Mouse (Mus musculus): ENCODE results near the gene Kcnip2. TPM values are rescaled to one million over a fixed set of nuclear protein-coding genes. Genes with fewer than 3 reads are reported as not detected.

Kcnip2 gene
- 100 to 1,000 TPM; 149 to 164 TPM for total RNA-seq (2021)
- long read RNA-seq, experiment 1, transcript Kcnip2-209 (10 exons, 2,395 nt) = minor isoform, 48 of 193 reads
- long read RNA-seq, experiment 1, transcript Kcnip2-202 (9 exons, 2,302 nt) = major isoform, 58 of 193 reads
- long read RNA-seq, experiment 1, transcript Kcnip2-208 (8 exons, 693 nt) = minor isoform, 51 of 193 reads
- long read RNA-seq, experiment 1, partial matches to known transcripts = 8 of 193 reads
- long read RNA-seq, experiment 1, other reads (novel, unspliced or antisense) = 28 of 193 reads
- long read RNA-seq, experiment 2, transcript Kcnip2-208 (8 exons, 693 nt) = minor isoform, 48 of 170 reads
- long read RNA-seq, experiment 2, transcript Kcnip2-209 (10 exons, 2,395 nt) = minor isoform, 46 of 170 reads
- long read RNA-seq, experiment 2, transcript Kcnip2-202 (9 exons, 2,302 nt) = major isoform, 55 of 170 reads
- long read RNA-seq, experiment 2, partial matches to known transcripts = 4 of 170 reads
- long read RNA-seq, experiment 2, other reads (novel, unspliced or antisense) = 17 of 170 reads

DNA sequence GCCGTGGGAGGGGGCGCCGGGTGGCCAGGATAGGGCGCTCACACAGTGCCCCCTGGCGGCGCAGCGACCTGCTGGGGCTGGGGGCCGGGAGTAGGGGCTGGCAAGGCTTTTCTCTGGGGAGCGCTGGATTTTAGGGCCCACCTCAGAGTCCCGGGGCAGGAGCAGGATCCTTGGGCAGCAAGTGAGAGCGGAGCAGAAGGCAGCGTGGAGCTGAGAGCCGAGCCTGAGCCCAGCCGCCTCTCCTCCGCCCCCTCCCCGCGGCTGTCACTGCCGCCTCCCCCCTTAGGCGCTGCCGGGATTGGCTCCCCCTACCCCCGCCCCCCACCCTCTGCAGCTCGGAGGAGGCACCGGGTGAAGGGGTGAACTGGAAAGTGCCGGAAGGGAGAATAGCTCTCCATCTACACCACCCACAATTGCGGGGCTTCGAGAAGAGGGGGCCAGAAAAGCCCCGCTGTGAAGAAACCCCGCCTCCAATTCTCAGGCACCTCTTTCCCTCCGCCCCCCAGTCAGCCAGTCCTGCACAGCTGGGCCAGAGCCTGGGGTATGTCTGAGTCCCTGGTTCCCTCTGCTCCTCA is at the start of gene Kcnip2:
TSS of gene Kcnip2 (minus strand) at position 231 of the 575 bp plus-strand sequence.
- intact Hi-C loops (cut with DNase I) = loop anchor here (2.0 kb wide), 1 partner anchor 15 kb away; no protein-coding TSS in a partner anchor
- peak; percentile 53 to 62 for DNase-seq

DNA sequence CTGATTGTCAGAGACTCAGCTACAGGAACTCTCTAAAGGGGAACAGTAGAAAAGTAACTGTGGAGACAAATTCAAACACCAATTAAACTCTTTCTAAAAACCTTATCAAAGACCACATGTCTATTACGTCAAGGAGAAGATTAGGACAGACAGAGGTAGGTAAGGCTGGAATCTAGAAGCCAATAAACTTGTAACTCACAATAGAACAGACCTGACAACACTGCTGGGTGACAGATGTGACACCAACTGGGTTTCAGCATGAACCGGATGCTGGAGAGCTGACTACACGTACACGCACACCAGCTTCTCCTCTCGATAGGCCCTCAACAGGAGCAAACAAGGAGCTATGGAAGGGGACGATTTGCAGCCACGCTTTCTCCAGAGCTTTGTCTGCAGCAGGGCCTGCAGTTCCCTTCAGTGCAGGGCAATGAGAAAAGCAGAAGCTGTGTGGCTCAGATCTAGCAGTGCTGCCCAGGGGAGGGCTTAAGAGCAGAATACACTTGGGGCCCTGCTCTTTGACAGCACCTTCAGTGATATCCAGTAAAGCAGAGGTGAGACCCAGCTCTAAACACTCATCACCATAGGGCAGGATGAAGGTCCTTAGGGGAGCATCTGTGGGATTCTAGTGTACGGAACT is 39.5 kb upstream of the Kcnip2 start:
- no peak for DNase-seq
- intact Hi-C loops (cut with DNase I) = no loop called here

DNA sequence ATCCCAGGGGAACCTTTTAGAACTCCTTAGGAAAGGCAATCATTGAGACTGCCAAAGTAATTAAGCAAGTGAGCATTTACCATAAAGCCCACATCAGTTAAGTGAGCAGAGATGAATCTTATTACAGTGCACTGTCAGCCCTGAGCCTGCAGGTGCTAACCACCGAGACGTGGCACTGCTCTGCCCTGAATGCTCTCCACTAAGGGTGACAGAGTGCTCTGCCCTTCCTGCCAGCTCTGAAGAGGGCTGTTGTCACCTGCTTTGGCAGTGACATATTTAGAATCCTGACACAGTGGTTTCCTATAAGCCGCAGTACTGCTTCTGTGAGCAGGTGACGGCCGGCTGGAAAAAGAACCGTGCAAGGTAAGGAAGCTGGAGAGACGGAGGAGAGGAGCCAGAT is 38.7 kb upstream of the Kcnip2 start:
- intact Hi-C loops (cut with DNase I) = no loop called here
- peak; percentile 39 to 65 for DNase-seq

DNA sequence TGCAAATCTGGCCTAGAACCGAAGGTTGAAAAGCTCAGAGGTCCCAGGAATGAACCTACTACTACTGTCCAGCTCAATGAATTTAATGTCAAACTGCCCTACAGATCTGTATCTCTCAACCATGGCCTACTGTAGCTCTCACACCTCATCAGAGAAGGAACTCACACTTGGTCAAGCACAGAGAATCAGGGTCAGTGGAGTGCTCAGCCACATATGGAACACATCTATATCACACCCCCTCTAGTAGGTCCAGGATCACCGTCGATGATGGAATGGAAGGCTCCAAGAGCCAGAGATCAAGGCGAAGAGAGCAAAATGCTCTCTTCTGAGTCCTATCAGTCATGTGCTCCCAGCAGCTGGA is 31.9 kb upstream of the Kcnip2 start:
- intact Hi-C loops (cut with DNase I) = loop anchor here (5.0 kb wide), 2 partner anchors 65 to 105 kb away; no protein-coding TSS in a partner anchor

DNA sequence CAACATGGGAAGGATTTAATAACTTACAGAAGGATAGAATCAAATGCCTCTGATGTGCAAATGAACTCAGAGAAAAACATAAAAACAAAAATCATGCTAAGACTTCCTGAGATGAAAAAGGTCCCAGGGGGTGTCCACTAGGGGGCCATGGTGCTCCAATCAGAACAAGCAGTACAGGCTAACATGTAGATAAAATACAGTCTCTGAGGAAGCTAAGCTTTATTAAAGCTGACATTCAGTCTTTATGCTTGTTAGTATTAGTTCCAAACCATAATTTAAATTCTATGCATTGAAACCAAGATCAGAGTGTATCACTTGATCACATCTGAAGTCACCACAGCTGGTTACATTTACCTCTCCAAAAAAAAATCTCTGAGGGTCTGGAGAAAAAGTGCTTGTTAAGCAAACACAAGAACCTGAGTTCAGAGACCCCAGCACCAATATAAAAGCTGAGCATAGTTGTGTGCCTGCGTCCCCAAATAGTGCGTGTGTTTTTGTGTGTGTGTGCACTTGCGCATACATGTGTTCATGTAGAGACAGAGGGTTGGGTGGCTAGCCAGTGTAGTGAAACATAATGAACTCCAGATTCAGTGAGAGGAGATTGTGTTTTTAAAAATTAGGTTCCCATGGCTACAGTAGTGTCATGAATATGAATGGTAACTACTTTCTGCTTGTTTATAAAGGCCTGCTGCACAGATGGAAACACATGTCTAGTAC is 31.3 kb upstream of the Kcnip2 start:
- intact Hi-C loops (cut with DNase I) = loop anchor here (5.0 kb wide), 2 partner anchors 65 to 105 kb away; no protein-coding TSS in a partner anchor
- peak; percentile 21 to 37 for DNase-seq

More for the DNA sequence above, 31.9 kb upstream of the Kcnip2 start:
- DNase-seq = no peak

DNA sequence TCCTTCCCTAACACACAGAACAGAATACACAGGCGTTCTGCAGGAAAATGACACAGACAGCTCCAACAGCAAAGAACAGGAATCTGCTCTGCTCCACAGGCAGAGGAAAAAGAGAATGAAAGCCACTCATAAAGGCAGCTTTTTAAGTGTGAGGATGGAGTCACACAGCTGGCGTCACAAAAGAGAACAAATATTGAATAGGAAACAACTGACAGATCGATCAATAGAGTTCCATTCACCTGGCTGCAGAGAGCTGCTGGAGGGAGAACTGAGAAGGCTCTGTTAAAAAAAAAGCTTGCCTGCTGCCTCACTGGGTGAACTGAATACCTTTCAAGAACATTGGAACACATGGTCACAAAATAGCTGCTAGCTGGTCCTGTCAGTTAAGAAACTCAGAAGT is 28.3 kb upstream of the Kcnip2 start:
- DNase-seq = no peak
- intact Hi-C loops (cut with DNase I) = no loop called here

DNA sequence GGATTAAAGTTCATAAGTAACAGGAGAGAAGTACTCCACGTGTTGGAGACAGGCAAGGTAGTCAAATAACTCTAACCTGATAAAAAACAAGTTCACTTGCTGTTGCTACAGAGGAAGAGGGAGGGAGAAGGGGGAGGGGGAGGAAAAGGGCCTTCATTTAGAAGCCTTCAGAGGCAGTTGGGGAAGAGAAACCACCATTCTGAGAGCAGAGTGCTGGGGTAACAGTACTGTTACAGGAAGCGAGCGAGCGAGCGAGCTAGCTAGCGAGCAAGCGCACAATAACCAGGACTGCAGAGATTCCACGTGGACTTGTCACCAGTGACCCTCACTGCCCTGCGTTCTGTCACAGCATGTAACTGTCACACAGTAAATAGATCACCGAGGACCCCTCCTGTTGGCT is 27.6 kb upstream of the Kcnip2 start:
- no peak for DNase-seq
- intact Hi-C loops (cut with DNase I) = no loop called here

DNA sequence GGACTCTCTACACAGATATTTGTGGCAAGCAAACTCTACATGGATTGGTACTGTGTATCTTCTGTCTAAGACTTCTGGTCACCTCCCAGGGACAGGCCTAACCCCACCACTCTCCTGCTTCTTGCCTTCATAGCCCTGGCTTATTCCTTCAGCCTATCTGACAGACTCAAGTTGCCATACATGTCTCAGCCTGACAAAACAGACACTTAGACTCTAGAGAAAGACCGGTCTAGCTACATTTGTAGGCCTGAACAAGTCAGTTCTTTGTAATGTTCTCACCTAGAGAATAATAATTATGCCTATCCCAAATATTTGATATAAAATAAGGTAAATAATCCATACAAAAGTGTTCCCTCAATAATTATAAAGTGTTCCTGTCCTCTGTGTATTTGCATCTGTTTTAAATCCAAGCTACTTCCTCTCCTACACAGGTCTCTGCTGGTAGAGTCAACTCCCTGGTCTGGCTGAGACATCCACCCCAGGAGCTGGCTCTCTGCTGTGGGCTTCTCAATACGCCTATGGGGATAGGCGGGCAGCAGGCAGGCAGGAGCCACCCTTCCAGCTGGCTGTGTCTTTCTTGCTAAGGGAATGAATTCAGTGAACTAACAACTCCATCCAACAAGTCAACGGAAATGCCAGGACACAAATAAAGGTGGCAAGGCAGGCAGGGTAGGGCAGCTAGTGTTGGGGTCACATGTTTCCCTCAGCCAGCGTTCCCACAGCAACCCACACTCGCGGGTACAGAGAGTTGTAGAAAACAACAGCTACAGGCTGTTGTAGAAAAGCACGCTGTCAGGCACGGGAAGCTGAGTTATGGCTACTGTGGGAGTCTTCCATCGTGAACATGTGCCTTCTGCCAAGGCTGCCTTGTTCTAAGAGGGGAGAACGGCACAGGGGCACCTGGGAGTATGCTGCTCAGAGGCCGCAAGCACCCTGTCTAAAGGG is 21.5 kb upstream of the Kcnip2 start:
- no peak for DNase-seq
- intact Hi-C loops (cut with DNase I) = no loop called here

DNA sequence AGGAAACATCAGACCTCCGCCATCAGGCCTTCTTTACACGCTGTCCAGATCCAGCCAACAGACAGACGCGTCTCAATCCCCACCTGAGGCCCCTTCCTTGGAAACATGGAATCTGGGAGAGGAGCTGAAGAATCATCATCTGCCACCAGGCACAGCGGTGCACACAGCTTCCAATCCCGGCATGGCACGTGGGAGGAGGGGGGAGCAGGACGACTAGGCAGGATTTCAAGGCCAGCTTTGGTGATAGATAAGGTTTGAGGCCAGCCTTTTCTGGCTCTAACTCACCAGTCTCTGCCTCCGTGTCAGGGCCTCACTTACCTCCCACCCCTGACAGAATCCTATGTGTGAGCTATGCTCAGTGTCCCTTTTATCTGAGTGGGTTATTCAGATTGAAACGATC is 19.6 kb upstream of the Kcnip2 start:
- intact Hi-C loops (cut with DNase I) = no loop called here
- DNase-seq = no peak

DNA sequence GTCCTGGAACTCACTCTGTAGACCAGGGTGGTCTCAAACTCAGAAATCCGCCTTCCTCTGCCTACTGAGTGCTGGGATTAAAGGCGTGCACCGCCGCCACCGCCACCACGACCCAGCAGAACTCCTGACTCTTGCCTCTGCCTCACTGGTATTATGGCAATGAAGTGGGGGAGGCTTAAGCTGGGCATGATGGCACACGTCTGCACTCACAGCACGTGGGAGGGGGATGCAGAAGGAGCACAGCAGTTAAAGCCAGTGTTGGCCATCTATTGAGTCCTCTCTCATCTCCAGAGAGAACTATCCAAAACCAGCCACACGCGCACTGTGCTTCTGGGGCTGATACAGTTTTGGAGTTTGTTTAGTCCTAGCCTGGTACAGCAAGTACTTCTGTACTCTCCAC is 17.8 kb upstream of the Kcnip2 start:
- intact Hi-C loops (cut with DNase I) = no loop called here
- no peak for DNase-seq

DNA sequence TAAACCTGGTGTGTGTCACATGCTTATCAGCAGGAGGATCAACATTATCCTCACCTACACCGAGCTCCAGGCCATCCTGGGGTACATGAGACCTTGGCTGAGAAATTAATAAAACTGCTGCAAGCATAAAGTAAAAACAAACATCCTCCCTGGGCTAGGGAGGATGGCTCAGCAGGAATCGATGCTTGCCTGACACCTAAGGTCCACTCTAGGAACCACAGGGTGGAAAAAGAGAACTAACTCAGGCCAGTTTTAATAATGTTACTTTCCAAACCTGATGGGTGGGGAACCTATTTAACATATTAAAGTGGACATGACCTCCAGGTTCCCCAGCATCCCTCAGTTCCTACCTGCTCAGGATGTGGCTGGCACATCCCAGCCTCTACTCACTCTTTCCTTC is 14.8 kb upstream of the Kcnip2 start:
- intact Hi-C loops (cut with DNase I) = loop anchor here (2.0 kb wide), 1 partner anchor 16 kb away; no protein-coding TSS in a partner anchor
- DNase-seq = no peak

DNA sequence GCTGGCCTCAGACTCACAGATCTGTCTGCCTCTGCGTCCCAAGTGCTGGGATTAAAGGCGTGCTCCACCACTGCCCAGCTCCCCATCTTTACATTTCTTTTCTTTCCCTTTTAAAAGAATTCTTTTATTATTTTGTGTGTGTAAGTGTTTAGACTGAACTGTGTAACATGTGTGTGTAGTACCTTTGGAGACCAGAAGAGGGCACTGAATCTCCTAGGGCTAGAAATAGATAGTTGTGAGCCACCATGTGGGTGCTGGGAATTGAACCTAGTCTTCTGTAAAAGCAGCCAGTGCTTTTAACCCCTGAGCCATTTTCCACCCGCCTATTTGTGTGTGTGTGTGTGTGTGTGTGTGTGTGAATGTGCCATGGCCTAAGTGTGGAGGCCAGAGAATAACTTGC is 11.9 kb upstream of the Kcnip2 start:
- DNase-seq = no peak
- intact Hi-C loops (cut with DNase I) = no loop called here

DNA sequence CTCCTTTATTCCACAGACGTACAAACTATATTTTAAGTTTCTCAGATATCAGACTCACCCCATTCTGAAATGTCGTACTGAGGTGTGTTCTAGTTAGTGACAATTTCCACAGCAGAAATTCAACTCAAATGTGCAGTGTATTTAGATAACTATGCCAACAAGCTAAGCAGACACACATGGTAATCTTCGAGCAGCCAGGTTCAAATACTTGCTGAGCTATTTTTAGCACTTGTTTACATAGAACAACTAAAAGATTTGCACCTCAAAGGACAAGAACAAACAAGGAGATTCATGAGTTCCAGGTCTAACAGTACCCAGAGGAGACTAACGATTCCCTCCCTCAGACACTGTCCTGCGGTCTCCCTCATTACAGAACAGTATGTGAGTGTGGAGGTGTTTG is 11.3 kb upstream of the Kcnip2 start:
- no peak for DNase-seq
- intact Hi-C loops (cut with DNase I) = no loop called here

DNA sequence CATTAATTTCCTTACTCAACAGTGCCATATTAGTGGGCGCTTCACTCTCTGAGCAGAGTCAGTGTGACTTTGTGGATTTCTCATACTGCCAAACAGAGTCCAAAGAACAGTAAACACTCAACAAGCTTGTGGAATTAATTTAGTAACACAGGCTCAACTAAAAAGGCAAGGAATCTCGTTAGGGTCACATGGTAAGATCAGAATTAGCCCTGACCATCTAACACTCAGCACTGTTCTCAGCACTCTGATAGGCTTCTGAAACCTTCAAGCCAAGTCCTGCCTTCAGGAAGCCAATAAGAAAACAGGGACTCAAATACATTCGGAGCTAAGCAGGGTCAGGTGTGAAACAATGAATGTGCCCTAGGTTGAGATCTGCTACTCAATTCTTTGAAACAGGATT is 10.3 kb upstream of the Kcnip2 start:
- intact Hi-C loops (cut with DNase I) = no loop called here
- DNase-seq = no peak

DNA sequence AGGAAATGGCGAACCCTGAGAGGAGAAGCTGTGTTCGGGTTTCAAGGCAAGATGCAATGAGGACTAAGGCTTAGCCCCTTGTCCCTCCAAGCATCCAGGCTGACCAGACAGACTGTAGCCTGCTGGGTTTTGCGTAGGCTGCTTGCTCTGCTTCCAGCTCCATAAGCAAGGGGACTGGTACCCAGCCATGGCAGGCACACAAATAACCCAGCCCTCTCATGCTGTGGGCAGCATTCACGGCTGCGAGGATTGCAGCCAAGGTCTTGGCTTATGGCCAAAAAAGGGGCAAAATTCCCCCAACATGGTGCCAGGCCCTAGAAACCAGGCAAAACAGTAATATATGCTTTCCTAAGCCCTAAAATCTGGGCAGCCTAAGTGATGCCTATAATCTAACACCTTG is 6.0 kb upstream of the Kcnip2 start:
- no peak for DNase-seq

DNA sequence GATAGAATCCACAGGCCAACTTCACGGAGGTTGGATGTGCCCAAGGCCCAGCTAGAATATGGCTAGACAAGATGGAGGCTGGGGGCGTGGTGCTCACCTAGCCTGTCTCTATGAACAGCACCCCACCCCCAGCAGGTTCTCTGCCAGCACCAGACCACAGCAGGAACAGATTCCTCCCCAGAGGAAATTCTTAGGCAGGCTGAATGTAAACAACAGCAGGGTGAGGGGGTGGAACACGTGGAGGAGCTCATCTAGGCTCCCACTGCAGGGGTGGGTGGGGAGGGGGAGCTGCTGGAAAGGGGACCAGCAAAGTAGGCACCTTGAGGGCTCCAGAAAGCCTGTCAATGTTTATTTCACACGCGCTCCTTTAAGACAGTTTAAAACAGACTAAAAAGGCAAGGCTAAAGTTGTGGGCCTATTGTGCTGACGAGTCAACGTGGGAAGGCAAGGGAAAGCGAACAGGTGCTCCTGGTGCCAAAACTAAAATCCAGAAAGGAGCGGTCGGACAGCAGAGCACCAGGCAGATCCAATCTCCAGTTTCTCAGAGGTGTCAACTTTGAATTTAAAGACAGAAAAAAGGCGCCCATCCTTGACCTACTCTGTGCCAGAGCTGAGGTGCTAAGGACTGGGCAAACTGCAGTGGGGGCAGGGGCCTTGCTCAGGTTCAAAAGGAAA is 2.1 kb upstream of the Kcnip2 start:
- intact Hi-C loops (cut with DNase I) = no loop called here
- DNase-seq = no peak

More for the DNA sequence above, 6.0 kb upstream of the Kcnip2 start:
- intact Hi-C loops (cut with DNase I) = no loop called here

DNA sequence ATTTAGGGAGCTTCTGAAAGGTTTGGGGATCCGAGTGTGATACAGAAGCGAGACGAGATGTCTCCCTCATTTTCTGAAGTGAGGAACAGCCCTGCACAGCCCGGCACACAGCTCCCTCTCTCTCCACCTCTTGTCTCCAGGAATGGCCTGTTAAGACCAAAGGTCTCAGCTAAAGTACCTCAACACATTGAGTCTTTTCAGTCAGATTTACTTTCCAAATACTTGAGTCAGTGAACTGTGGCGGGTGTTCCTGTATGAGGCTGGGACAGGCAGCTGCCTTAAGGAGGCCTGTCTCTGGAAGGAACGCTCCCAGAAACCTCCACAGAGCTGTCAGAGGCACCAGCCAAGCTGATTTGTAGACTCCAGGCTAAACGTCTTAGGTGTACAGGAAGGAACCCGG is 866 bp upstream of the Kcnip2 start:
- intact Hi-C loops (cut with DNase I) = no loop called here
- DNase-seq = no peak

DNA sequence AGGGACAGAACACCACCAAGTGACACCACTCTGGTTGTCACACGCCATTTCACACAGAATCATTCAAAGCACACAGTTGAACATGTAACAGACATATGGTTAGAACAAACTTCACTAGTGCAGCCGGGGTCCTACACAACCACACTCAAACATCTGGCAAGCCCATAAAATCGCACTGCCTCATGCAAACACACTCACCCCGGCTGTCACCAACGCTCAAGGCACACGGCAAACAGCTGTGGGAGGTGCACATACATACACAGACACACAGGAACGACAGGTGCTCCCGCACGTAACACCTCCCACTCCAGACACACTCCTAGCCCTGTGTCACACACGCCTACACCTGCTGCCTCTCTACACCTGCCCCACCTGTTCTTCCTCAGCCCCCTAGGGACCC is 691 bp downstream of the Kcnip2 start:
- DNase-seq = no peak
- intact Hi-C loops (cut with DNase I) = loop anchor here (2.0 kb wide), 1 partner anchor 16 kb away; no protein-coding TSS in a partner anchor

DNA sequence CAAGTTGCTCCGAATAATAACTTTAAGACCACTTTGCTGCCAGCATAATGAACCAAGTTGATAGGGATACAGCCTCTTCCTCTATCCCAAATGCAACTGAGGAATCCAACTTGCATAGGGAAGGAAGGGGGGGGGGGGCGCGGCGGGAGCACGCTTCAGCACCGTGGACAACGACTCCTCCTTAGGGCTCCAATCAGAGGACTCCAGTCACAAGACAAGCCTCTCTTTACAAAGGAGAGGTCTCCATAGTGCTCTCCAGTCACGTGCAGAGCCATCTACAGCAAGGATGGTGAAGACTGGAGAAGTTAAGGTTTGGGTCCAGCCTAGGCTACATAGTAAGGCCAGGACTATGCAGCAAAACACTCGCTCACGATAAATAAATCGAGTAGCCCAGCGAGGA is 2.1 kb downstream of the Kcnip2 start:
- intact Hi-C loops (cut with DNase I) = loop anchor here (1.0 to 2.0 kb wide), 3 partner anchors 17 to 201 kb away; no protein-coding TSS in a partner anchor
- no peak for DNase-seq
